Mouse (Mus musculus): ENCODE data around the gene Gabarap. TPM values are rescaled to one million over a fixed set of nuclear protein-coding genes. Genes with fewer than 3 reads are reported as not detected.

Gabarap gene
- polyA plus RNA-seq, 1 experiment from 2014 or later, result 262 TPM

GRCm38 (mm10) chr11:69991711-69992110, 768 bp downstream of the Gabarap start:
- no peaks in the 10 kb centered on the region for H3K27me3 ChIP-seq
- H3K4me2 ChIP-seq, result peak overlapping the region; percentile 90
- peaks cover 58% of the 10 kb centered on the region for H3K36me3 ChIP-seq (replicated peaks)
- peak overlapping the region; percentile 98 for H3K27ac ChIP-seq (replicated peaks)
- ATAC-seq (ENCODE audit: insufficient read depth), result peak; percentile 13; the same call in 1 of the 2 replicates
- under 1% methylated on average over 15 of the region's 15 CpGs for WGBS (ENCODE audit: insufficient replicate concordance)
- H3K9me3 ChIP-seq (replicated peaks), result no peaks in the 10 kb centered on the region
- H3K4me3 ChIP-seq (replicated peaks), result peak overlapping the region; percentile 87
- H3K9ac ChIP-seq, result peak overlapping the region; percentile 87
- peaks cover 39% of the 10 kb centered on the region for H3K4me1 ChIP-seq (replicated peaks)

GRCm38 (mm10) chr11:69992396-69992795, 1.5 kb downstream of the Gabarap start:
- Histone ChIP-seq H3K4me2 (peak overlapping the region; percentile 90), H3K4me3 (replicated peaks) (peak overlapping the region; percentile 87), H3K36me3 (replicated peaks) (peaks cover 52% of the 10 kb centered on the region), H3K27ac (replicated peaks) (peak overlapping the region; percentile 39; the same call in 1 of the 2 replicates), H3K27me3 (no peaks in the 10 kb centered on the region), H3K9me3 (replicated peaks) (no peaks in the 10 kb centered on the region), H3K4me1 (replicated peaks) (peaks cover 45% of the 10 kb centered on the region), H3K9ac (peak overlapping the region; percentile 87)
- no peak for ATAC-seq (ENCODE audit: insufficient read depth)
- WGBS (ENCODE audit: insufficient replicate concordance), result 77% methylated on average over 10 of the region's 10 CpGs

GRCm38 (mm10) chr11:69992932-69993331, 2.0 kb downstream of the Gabarap start:
- WGBS (ENCODE audit: insufficient replicate concordance), result 83% methylated on average over 3 of the region's 3 CpGs
- H3K4me1 ChIP-seq (replicated peaks), result peaks cover 51% of the 10 kb centered on the region
- peak overlapping the region; percentile 87 for H3K4me3 ChIP-seq (replicated peaks)
- H3K27ac ChIP-seq (replicated peaks), result peak overlapping the region; percentile 39; the same call in 1 of the 2 replicates
- H3K36me3 ChIP-seq (replicated peaks), result peaks cover 51% of the 10 kb centered on the region
- H3K4me2 ChIP-seq, result peak overlapping the region; percentile 90
- H3K9ac ChIP-seq, result peak overlapping the region; percentile 7; the same call in 1 of the 2 replicates
- no peaks in the 10 kb centered on the region for H3K27me3 ChIP-seq
- no peaks in the 10 kb centered on the region for H3K9me3 ChIP-seq (replicated peaks)
- no peak for ATAC-seq (ENCODE audit: insufficient read depth)

GRCm38 (mm10) chr11:69994401-69995090, 3.6 kb downstream of the Gabarap start:
- Histone ChIP-seq H3K4me1 (replicated peaks) (peaks cover 62% of the 10 kb centered on the region), H3K27me3 (no peaks in the 10 kb centered on the region), H3K36me3 (replicated peaks) (peaks cover 51% of the 10 kb centered on the region), H3K9me3 (replicated peaks) (no peaks in the 10 kb centered on the region), H3K27ac (replicated peaks) (peak overlapping the region; percentile 99), H3K4me3 (replicated peaks) (peak overlapping the region; percentile 89), H3K9ac (peak overlapping the region; percentile 31; the same call in 1 of the 2 replicates), H3K4me2 (peak overlapping the region; percentile 95)
- 77% methylated on average over 11 of the region's 11 CpGs for WGBS (ENCODE audit: insufficient replicate concordance)
- ATAC-seq (ENCODE audit: insufficient read depth), result no peak

- H3K4me2 ChIP-seq, result peak within 1 kb of the TSS; percentile 95
- H3K27ac ChIP-seq (replicated peaks), result peak within 1 kb of the TSS; percentile 99
- no peaks in the 10 kb centered on the region for H3K9me3 ChIP-seq (replicated peaks)
- WGBS (ENCODE audit: insufficient replicate concordance), result under 1% methylated on average over 36 of the region's 36 CpGs
- peaks cover 63% of the 10 kb centered on the region for H3K4me1 ChIP-seq (replicated peaks)
- peaks cover 51% of the 10 kb centered on the region for H3K36me3 ChIP-seq (replicated peaks)
- ATAC-seq (ENCODE audit: insufficient read depth), result peak; percentile 76
- no peaks in the 10 kb centered on the region for H3K27me3 ChIP-seq
- peak within 1 kb of the TSS; percentile 89 for H3K4me3 ChIP-seq (replicated peaks)
- peak within 1 kb of the TSS; percentile 99 for H3K9ac ChIP-seq
These were observed 4.5 kb downstream of the Gabarap start, which contains the start of gene Phf23 for GRCm38 (mm10) chr11:69995391-69995960. Gene Phf23, plus strand, starts transcription at chr11:69995777.

GRCm38 (mm10) chr11:69996161-69997061, 5.5 kb downstream of the Gabarap start:
- H3K27ac ChIP-seq (replicated peaks), result peak overlapping the region; percentile 99
- H3K36me3 ChIP-seq (replicated peaks), result peaks cover 51% of the 10 kb centered on the region
- no peaks in the 10 kb centered on the region for H3K27me3 ChIP-seq
- H3K4me3 ChIP-seq (replicated peaks), result peak overlapping the region; percentile 89
- peak overlapping the region; percentile 99 for H3K9ac ChIP-seq
- WGBS (ENCODE audit: insufficient replicate concordance), result 1% methylated on average over 66 of the region's 66 CpGs
- peaks cover 67% of the 10 kb centered on the region for H3K4me1 ChIP-seq (replicated peaks)
- peak; percentile 5 for ATAC-seq (ENCODE audit: insufficient read depth)
- no peaks in the 10 kb centered on the region for H3K9me3 ChIP-seq (replicated peaks)
- peak overlapping the region; percentile 95 for H3K4me2 ChIP-seq

GRCm38 (mm10) chr11:69997070-69997509, 6.1 kb downstream of the Gabarap start:
- peak; percentile 60 for ATAC-seq (ENCODE audit: insufficient read depth)
- under 1% methylated on average over 42 of the region's 44 CpGs for WGBS (ENCODE audit: insufficient replicate concordance)
- H3K9me3 ChIP-seq (replicated peaks), result no peaks in the 10 kb centered on the region

GRCm38 (mm10) chr11:69998567-69999491, 7.9 kb downstream of the Gabarap start:
- Histone ChIP-seq H3K4me1 (replicated peaks) (peaks cover 68% of the 10 kb centered on the region), H3K4me2 (no peak overlapping the region), H3K4me3 (replicated peaks) (no peak overlapping the region; the same call in 1 of the 2 replicates), H3K9me3 (replicated peaks) (no peaks in the 10 kb centered on the region), H3K9ac (no peak overlapping the region; the same call in 1 of the 2 replicates), H3K27ac (replicated peaks) (peak overlapping the region; percentile 99), H3K36me3 (replicated peaks) (peaks cover 37% of the 10 kb centered on the region), H3K27me3 (no peaks in the 10 kb centered on the region)
- no peak for ATAC-seq (ENCODE audit: insufficient read depth)
- WGBS (ENCODE audit: insufficient replicate concordance), result 85% methylated on average over 27 of the region's 27 CpGs

More at GRCm38 (mm10) chr11:69997070-69997509, 6.1 kb downstream of the Gabarap start:
- Histone ChIP-seq H3K27ac (replicated peaks) (peak overlapping the region; percentile 99), H3K4me1 (replicated peaks) (peaks cover 73% of the 10 kb centered on the region), H3K27me3 (no peaks in the 10 kb centered on the region), H3K4me2 (peak overlapping the region; percentile 95), H3K9ac (peak overlapping the region; percentile 99), H3K4me3 (replicated peaks) (peak overlapping the region; percentile 89), H3K36me3 (replicated peaks) (peaks cover 51% of the 10 kb centered on the region)

GRCm38 (mm10) chr11:69999666-70000065, 8.7 kb downstream of the Gabarap start:
- 75% methylated on average over 8 of the region's 8 CpGs for WGBS (ENCODE audit: insufficient replicate concordance)
- peaks cover 60% of the 10 kb centered on the region for H3K4me1 ChIP-seq (replicated peaks)

More at GRCm38 (mm10) chr11:69999666-70000065, 8.7 kb downstream of the Gabarap start:
- ATAC-seq (ENCODE audit: insufficient read depth), result no peak
- peak overlapping the region; percentile 100; the same call in 1 of the 2 replicates for H3K4me2 ChIP-seq
- no peaks in the 10 kb centered on the region for H3K27me3 ChIP-seq
- no peaks in the 10 kb centered on the region for H3K9me3 ChIP-seq (replicated peaks)
- H3K9ac ChIP-seq, result 0 out of 2 replicates have a peak overlapping the region, but pooled peaks have one; percentile 1
- H3K27ac ChIP-seq (replicated peaks), result peak overlapping the region; percentile 45
- H3K4me3 ChIP-seq (replicated peaks), result peak overlapping the region; percentile 73; the same call in 1 of the 2 replicates
- H3K36me3 ChIP-seq (replicated peaks), result peaks cover 32% of the 10 kb centered on the region
